Mouse (Mus musculus) right cerebral cortex, adult 2 months (tissue): ENCODE measurements at regions not wholly inside any gene's neighbourhood (a gene's known extent, or its start where the extent isn't known, plus 50 kb on each side); places are given as distances from the start of the nearest gene placed in this dataset.

Experiments
- DNase-seq, 2 experiments: peaks; one replicate each; pipeline ENCODE4 v3.0.0; 2021 to 2022; ENCODE audit warnings: low spot score in 2 of 2

GRCm38 (mm10) chr5:106321023-106321422 is 136.9 kb downstream of the Barhl2 start:
- DNase-seq = no peak

DNA sequence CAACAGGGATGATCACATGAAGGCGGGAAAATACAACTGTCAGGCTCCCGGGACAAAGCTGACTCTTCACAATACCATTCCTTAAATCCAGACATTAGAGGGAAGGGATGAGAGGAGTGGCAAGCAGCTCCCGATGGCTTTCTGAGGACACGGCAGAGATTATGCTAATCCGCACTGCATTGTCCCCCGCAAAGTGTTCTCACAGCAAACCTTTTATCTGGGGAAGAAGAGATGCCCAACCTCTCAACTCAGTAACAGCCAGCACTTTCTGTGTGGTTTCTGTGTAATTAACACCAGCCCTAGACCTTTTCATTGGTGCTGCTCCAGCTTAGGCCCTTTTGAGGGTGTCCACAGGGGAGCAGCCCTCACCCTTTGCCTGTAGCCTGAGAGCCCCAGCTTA is 137.9 kb downstream of the Barhl2 start:
- no peak for DNase-seq

DNA sequence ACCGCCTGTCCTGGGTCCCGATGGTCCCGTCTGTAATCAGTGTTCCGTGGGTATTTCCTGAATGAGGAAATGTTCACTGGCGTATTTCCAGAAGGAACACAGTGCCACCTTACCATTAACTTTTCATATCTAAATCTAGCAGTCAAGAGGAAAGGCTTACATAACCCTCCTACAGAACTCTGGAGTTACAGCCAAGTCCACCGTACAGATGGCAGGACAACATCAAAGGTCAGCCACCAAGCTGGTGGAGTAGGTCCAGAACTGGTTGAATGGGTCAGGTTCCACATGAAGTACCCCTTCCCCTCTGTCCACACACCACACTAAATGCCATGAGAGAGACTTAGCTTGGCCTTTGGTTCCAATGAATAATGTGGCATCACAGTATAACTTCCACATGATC is 139.7 kb downstream of the Barhl2 start:
- DNase-seq = no peak

- no peak for DNase-seq
Observed at GRCm38 (mm10) chr5:106313874-106314273, 144.1 kb downstream of the Barhl2 start.

DNA sequence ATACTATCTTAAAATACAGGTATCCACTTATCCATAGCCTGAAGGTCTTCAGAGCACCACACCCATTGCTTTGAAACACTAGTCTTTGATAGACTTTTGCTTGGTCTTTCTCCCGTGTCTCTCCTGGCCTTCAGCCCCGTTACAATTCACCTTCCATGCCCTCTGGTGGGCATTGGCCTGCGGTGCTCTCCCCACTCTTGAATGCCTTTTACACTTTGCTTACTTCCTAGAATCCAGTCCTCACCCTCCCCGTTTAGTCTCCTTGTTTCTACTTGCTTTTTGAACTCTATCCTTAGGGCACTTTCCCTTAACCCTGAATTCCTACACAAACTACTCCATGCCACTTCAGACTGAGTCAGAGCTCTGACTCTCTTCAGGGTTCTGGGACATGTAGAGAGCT is 156.6 kb downstream of the Barhl2 start:
- no peak for DNase-seq

DNA sequence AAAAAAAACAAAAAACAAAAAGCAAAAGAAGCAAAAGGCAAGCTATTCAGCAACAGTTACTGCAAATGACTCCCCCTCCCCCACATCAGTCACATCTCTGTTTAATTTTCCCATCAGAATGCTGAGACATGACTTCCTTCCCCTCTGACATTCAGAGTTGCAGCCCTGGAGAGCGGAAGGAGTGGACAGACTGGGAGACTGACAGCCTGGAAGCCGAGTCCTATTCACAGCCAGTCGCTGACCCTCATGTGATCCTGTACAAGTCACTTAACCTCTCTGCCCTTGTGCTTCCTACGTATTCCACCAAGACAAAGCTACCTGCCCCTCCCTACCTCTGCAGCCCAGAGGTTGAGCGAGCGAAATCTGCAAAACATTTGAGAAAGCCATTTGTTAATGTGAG is 161.2 kb downstream of the Barhl2 start:
- no peak for DNase-seq

- no peak for DNase-seq
Observed at GRCm38 (mm10) chr5:106295993-106296392, 162.0 kb downstream of the Barhl2 start.

- DNase-seq = no peak
Observed at GRCm38 (mm10) chr5:106295538-106295937, 162.4 kb downstream of the Barhl2 start.

DNA sequence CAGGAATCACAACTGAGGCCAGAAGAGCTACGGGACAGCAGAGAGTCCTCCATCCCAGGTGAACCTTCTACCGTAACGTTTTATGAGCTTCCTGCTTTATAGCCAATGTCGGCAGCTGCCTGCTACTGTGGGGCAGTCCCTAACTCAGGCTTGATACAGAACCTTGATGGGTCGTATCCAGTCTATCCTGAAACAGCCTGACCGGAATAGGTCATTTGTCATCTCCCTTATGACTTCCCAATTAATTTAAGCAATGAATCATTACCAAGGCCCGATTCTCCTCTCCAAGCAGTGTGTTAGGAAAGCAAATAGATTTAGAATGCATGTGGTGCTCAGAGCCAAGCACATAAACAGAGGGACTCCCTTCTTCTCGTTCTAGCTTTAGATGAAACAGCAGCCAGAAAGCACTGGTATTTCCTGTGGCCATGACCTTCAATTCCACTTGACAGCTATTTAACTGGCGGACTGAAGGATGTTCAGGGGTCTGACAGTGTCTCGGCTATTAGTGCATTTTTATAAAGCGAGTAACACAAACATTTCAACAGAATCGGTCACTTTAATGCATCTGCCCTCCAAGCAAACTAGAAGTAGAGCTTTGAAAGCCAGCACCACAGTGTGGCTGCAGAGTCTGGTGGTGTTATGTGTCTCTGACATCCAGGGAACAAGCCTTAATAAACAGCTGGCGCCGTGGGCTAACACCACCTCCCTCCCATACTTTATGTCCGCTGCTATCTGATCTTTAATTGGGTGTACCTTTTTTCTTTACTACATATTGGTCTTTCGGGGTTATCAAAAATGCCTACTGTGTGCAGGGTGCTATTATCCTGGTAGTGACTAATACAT is 165.4 kb downstream of the Barhl2 start:
- no peak for DNase-seq

- no peak for DNase-seq
Observed at GRCm38 (mm10) chr5:106285152-106285551, 172.8 kb downstream of the Barhl2 start.

DNA sequence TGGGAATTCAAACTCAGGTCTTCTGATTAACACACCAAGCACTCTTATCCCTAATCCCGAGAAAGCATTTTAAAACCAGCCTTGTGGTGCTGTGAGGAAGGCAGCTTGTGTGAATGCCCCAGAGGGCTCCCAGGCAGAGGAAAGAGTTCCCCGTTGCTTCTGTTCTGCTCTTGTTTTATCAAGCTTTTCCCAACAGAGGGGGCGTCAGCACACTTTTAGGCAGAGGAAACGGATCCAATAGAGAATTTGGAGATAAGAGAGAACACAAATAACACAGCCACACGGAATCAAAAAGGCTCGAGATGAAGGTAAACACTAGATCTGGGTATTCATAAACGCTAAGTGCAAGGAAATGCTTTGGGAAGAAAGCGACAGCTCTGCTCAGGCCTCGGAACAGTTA is 173.2 kb downstream of the Barhl2 start:
- DNase-seq = no peak

DNA sequence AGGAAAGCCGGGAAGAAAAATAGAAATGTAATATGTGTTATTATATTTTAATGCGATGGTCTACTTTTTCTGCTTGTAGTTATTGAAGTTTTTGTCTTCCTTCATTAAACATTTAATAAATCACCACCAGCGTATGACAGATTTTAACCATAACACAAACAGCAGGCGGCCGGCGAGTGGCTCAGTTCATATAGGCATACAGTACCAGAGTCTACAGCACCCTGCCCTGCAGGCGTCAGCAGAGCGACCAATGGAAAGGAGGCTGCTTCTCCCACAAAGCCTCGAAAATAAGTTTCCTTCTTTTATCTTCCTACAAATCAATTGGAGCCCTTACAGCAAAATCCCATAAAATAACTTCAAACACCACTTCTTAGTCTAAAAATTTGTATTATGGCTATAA is 175.3 kb downstream of the Barhl2 start:
- no peak for DNase-seq

DNA sequence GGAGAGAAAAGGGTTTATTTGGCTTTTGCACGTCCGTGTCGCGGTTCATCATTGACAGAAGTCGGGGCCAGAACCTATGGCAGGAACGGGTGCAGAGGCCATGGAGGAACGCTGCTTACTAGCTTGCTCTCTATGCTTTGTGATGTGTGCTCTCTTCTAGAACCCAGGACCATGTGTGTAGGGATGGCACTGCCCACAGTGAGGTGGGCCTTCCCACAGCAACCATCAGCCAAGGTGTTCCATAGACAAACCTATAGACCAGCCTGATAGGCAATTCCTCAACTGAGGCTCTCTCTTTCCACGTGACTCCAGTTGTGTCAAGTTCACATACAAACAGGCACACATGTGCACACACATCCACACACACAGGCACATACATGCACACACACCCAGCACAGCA is 180.2 kb downstream of the Barhl2 start:
- no peak for DNase-seq

GRCm38 (mm10) chr5:106277231-106277630 is 180.7 kb downstream of the Barhl2 start:
- DNase-seq = no peak

- DNase-seq = peak; percentile 41 to 60
Observed at GRCm38 (mm10) chr5:106276186-106276585, 181.8 kb downstream of the Barhl2 start.

DNA sequence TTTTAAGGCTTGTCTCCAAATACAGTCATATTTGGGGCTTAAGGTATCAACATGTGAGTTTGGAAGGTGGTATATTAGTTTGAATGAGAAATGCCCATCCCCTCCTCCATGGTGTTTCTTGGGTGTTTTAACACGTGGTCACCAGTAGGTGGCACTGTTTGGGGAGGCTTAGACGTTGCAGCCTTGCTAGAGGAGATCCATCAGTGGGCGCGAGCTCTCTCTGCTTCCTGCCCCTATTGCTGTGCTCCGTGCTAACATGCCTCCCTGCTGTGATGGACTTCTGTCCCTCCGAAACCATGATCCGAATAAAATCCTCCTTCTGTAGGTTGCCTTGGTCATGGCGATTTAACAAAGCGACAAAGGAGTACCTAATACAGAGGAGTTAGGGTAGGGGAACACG is 183.3 kb downstream of the Barhl2 start:
- no peak for DNase-seq

GRCm38 (mm10) chr5:106264536-106264935 is 193.4 kb downstream of the Barhl2 start:
- no peak for DNase-seq

DNA sequence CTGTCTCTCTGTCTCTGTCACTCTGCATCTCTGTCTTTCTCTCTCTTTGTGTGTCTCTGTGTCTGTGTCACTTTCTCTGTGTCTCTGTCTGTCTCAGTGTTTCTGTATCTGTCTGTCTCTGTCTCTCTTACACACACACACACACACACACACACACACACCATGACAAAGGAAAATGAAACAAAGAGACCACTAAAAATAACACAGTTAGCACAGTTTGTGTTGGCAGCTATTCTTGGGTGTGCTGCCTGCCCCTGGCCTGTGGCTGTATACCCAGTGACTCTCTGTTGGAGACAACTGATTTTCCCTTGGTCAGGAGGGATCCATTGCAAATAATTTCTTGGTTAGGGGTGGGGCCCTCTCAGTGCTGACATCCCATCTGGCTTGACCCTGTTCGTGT is 200.8 kb downstream of the Barhl2 start:
- DNase-seq = no peak

GRCm38 (mm10) chr5:106229154-106229553 is 228.8 kb downstream of the Barhl2 start:
- DNase-seq = no peak

DNA sequence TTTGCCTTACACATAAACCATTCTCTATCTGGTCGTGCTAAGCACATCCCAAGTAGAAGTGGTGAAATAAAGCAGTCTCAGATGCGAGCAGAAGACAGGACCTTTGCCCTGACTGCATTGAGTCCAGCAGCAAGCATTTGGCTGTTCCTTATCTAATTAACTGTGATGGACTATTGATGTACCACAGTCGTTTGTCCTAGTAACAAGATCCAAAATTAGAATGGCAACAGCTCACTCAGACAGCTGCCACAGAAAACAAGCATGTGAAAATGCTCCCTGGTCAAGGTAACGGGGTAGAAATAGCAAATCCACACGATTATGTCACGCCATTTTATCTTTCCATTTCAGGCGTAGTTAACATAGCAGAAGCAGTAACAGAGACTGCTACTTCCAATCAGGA is 233.8 kb downstream of the Barhl2 start:
- DNase-seq = no peak

DNA sequence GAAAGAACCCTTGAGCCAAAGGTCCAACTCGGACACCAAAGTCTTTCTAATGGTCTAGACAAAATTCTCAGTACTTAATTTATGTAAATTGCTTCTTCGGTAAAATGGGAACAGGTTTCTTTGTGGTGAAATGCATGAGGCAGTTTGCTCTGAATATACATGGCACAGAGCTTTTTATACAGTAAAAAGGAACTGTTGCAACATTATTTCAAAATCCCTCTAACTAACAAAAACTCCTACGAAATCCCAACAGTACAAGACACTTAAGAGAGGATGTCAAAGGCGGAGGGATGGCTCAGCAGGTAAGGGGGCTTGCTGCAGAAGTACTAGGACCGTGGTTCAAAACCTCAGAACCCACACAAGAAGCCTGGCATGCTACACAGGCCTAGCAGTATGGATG is 248.4 kb downstream of the Barhl2 start:
- DNase-seq = no peak

DNA sequence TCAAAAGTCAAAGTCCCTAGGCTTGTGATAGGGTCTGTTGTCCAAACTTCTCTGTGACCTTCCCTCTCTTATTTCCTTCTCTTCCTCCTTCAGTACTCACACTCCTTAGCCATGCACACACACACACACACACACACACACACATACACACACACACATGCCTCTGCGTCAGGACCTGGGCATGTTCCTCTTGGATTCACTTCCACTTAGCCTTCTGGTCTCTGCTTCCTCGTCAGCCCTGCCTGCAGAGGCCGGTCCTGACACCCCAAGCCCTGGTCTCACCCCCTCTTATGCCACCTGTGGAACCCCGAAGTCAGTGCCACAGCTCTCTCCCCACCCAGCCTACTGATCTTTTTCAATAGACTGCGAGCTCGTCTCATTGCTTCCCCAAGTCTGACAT is 250.3 kb downstream of the Barhl2 start:
- no peak for DNase-seq

GRCm38 (mm10) chr5:106205724-106206123 is 252.2 kb downstream of the Barhl2 start:
- no peak for DNase-seq

DNA sequence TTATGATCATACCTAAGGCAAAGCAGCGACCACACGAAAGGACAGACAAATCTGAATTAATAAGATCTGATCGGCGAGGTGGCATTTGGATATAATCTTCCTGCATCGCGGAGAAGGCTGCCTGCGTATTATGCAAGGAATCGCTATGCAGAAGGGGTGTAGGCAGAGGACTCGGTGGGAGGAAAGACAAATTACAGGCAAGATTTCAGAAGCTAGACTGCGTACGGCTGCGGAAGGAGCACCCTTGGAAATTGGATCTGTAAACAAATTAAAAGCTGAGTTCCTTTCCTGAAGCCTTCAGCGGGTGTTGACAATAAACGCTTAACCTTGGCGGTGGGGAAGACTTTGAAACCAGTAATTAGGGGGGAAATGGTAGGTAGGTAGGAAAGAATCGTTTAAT is 257.3 kb downstream of the Barhl2 start:
- peak; percentile 51 for DNase-seq
